Mouse (Mus musculus) E14TG2a.4 (cell line): ENCODE data around the gene Cldn19.

Source experiments
- CTCF ChIP-seq: conservative IDR thresholded peaks from 2 replicates; pipeline ENCODE4 v1.5.1; 2014; ENCODE audit warnings: low read length
- NANOG ChIP-seq: IDR thresholded peaks from 2 replicates; pipeline ENCODE4 v1.6.1; 2014; ENCODE audit warnings: borderline replicate concordance, low read length, mixed read lengths
- POU5F1 ChIP-seq: IDR thresholded peaks from 2 replicates; pipeline ENCODE4 v1.6.1; 2014; ENCODE audit warnings: low read length, borderline replicate concordance

DNA sequence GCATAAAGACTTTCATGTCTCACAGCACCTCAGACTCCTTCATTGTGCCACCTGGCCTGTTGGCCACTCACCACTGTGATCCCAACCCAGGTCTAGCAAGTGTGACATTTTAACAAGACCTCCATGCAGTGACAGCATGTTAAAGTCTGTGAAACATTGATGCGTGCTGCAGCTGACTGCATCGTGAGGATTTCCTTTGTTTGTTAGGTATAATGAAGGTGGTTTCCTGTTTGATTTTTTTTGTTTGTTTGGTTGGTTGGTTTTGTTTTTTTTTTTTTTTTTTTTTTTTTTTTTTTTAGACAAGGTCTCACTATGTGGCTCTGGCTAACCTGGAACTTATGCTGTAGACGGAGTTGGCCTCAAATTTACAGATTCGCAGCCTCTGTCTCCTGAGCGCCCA is 7.3 kb downstream of the Cldn19 start:
- TF ChIP-seq CTCF (no peak), POU5F1 (no peak), NANOG (no peak)
